Mouse (Mus musculus): ENCODE measurements around the gene Ergic1.

The Ergic1 gene

DNA sequence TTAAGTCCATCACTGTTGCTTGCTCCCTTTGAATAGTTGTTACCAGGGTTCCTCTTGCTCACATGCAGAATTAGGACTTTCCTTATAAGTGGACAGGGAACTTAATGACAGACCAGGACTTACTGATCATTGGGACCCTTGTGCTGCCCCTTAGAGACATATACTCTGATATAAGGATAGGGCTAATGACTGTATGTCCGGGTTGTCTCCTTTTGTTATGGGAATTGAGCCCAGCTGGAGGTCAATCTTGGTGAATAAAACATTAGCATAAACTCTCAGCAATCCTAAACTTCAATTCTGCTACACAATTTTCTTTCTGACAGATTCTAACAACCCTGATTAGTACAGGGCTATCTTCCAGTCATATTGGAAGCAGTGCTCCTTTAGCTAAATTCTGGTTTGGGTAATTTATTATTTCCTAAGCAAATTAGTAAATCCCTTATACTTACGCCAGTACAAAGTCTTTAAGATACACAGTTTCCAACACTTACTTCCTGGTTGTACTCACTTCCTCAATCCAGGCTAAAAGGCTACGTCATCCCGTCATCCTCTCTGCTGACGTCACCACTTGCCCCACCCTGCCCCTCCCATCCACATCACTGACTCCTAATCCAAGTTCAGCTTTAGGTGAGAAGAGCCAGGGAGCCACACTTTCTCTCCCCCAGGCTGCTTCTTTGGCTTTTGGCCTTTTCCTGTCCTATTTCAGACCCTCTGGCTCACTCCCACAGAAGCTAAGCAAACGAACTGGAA lies 23.4 kb upstream of the Ergic1 start:
- DNase-seq (ENCODE audit: low spot score) = peak; percentile 55

DNA sequence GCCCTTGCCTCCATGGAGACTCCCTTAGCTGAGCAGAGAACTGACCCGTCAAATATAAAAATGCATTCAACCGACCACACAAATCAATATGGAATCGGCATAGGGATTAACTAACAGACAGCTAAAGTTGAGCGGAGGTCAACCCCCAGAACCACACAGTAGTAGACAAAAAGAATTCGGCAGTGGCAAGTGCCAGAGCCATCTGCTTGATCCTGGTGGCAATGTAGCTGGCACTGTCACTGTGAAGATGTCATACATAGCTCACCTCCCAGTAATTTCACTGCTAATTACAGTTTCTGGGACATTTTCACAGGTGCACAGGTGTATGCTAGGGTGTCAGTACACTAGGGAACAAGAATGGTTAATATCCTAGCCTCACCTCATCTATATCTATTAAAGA lies 21.2 kb upstream of the Ergic1 start:
- no peak for DNase-seq (ENCODE audit: low spot score)

GRCm38 (mm10) chr17:26544319-26544963 lies 16.8 kb upstream of the Ergic1 start:
- no peak for DNase-seq (ENCODE audit: low spot score)

DNA sequence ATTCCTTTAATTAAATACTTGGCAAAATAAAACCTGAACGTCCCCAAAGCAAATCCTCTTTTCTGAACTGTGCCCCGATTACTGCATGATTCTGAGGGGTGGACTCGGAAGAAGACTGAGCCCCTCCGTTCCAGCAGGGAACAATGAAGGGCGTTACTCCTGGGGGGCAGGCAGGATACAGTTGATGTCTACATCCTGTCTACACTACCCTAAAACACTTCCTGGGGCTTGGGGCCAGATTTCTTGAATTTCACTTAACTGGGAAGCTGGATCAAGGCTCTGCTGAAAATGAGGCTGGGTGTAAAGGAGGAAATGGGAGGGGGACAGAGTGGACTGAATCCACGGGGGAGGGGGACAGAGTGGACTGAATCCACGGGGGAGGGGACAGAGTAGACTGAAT lies 13.5 kb upstream of the Ergic1 start:
- DNase-seq (ENCODE audit: low spot score) = no peak

- no peak for DNase-seq (ENCODE audit: low spot score)
These were observed 12.7 kb upstream of the Ergic1 start for GRCm38 (mm10) chr17:26548566-26548965.

- DNase-seq (ENCODE audit: low spot score) = no peak
These were observed 12.0 kb upstream of the Ergic1 start for GRCm38 (mm10) chr17:26549148-26549809.

DNA sequence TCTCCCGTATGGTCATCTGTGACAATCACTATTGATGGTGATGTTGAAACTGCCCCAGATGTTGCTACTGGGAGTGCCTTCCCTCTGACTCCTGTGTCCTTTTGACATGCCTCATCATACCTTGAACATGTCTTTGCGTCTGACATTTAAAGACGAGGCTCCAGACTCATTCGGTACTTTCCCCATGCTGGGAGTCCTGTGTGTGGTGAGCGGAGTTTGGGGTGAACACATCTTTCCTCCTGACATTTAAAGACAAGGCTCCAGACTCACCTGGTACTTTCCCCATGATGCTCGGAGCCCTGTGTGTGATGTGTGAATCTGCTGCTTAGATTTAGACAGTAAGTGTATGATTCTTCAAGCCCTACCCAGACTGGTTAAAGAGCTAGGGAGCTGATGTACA lies 10.2 kb upstream of the Ergic1 start:
- DNase-seq (ENCODE audit: low spot score) = no peak

GRCm38 (mm10) chr17:26553033-26553432 lies 8.3 kb upstream of the Ergic1 start:
- DNase-seq (ENCODE audit: low spot score) = no peak

GRCm38 (mm10) chr17:26560526-26561289 lies 581 bp upstream of the Ergic1 start:
- no peak for DNase-seq (ENCODE audit: low spot score)

DNA sequence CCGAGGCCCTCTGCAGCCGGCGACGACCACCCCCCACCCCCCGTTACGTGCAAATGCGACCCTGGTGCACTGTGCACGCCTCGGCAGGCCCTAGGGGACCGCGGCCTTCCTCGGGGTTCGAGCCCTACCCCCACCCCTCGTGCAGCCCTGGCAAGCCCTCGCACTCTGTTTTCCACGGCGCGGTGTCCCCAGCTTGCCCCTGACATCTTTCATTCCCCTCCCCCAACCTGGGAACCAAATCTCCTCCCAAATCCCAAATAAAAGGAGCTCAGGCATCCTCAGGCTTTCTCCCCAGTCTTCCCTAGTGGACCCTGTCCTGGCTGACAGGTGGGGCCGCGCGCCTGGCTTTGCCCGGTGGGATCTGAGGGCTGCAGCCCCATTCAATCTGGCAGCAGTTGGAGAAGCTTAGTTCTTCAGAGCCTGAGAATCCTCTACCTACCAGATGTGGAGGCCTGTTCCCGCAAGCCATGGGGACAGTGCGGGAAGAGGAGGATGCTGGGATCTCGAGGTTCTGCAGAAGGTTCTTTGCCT lies 427 bp downstream of the Ergic1 start, which contains the start of gene Dusp1:
Gene Dusp1 (minus strand): TSS at position 478 of the 531 bp plus-strand sequence.
- DNase-seq (ENCODE audit: low spot score) = no peak

DNA sequence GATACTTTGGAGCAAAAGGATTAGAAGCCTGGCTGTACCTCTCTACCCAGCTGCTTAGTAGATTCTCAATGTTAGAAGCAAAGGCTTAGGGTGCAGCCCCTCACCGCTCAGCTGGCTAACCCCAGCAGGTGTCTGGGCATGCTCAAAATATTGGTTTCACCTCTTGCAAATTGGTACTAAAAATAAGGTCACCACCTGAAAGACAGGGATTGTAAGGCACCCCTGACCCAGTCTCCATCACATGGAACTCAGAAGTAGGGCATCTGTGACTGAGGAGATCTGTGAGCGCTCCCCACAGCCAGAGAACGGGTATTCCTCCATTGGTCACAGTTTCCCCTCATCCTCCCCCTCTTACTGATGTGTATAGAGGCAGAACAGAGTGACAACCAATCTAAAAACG lies 1.0 kb downstream of the Ergic1 start:
- no peak for DNase-seq (ENCODE audit: low spot score)

DNA sequence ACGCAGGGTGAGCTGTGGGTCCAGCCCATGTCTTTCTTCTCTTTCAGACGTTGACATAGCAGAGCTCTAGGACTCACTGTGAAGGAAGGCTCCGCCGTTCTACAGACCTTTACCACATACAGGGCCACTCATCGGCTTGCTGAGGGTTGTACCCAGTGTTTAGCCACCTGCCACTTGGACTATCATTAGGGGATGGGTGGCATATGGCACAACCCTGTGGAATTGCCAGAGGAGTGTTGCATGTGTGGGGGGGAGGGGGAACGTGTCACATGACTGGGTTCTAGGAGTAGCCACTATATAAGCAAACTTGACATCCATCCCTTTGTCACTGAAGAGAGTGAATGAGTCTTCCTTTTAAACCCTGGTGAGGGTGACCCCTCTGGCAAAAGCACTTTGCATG lies 2.2 kb downstream of the Ergic1 start:
- DNase-seq (ENCODE audit: low spot score) = no peak

GRCm38 (mm10) chr17:26564439-26564838 lies 3.1 kb downstream of the Ergic1 start:
- DNase-seq (ENCODE audit: low spot score) = no peak

- no peak for DNase-seq (ENCODE audit: low spot score)
These were observed 6.0 kb downstream of the Ergic1 start for GRCm38 (mm10) chr17:26567142-26567817.

GRCm38 (mm10) chr17:26567818-26568173 lies 6.5 kb downstream of the Ergic1 start:
- no peak for DNase-seq (ENCODE audit: low spot score)

DNA sequence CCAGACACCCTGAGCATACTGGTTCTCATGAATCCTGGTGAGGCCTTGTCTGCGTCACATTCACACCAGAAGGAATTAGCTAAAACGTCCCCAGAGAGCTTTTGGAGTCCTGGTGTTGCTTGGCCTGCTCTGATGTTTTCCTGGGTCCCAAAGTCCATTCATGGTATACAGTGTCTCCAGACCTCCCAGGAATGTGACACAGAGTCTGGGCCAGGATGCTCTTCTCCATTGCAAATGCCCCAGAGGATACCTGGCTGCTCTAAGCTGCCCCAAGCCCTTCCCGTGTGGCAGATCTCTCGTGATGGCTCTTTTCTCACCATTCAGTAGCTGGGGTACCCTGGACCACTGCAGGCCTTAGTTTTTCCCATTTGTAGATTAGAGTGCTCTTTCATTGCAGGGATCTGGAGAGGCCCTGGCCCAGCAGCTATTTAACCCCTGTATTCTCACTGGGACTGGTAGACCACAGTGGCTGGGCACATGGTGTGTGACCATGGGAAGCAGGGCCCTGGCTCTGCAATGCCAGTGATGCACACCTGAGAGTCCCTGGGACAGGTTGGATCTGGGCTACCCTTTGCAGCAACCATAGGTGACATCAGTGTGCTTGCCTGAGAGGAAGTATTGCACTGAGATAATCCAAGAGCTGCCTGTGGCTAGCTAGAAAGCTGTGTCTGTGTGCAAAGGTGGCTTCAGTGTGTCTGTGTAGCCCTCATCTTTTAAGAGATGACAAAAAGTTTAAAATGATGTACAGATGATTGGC lies 8.5 kb downstream of the Ergic1 start:
- DNase-seq (ENCODE audit: low spot score) = no peak

DNA sequence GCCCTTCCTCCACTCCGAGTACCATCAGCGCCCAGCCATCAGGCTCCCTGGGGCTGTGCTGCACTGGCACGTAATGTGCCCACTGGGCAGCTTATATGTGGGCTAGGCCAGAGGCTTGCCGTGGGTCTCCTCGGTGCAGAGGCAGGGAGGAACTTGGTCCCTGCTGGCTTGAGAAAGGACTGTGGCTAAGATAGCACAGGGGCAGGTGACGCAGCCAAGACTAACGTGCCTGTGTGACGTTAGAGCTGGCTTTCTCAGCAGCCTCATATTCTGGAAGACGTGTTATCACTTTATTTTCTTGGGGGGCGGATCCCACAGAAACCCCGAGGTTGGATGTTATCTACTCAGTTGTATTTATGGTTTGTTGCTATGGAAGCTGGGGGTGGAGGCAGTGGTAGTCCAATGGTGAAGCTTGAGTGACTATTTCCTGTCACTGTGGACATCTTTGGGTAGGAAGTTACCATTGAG lies 9.4 kb downstream of the Ergic1 start:
- DNase-seq (ENCODE audit: low spot score) = no peak

GRCm38 (mm10) chr17:26571377-26571776 lies 10.1 kb downstream of the Ergic1 start:
- no peak for DNase-seq (ENCODE audit: low spot score)

- no peak for DNase-seq (ENCODE audit: low spot score)
These were observed 11.0 kb downstream of the Ergic1 start for GRCm38 (mm10) chr17:26572265-26572664.

GRCm38 (mm10) chr17:26574118-26574517 lies 12.8 kb downstream of the Ergic1 start:
- no peak for DNase-seq (ENCODE audit: low spot score)

- DNase-seq (ENCODE audit: low spot score) = no peak
These were observed 13.4 kb downstream of the Ergic1 start for GRCm38 (mm10) chr17:26574701-26575100.

All from embryo, embryonic 10 days (tissue).